Mouse (Mus musculus): ENCODE results near the gene Foxn3. TPM values are rescaled to one million over a fixed set of nuclear protein-coding genes. Genes with fewer than 3 reads are reported as not detected.

The Foxn3 gene
- polyA plus RNA-seq, 1 experiment: 71.3 TPM

GRCm38 (mm10) chr12:99371500-99371899 is 191.9 kb downstream of the Foxn3 start:
- no peaks in the 10 kb centered on the region for H3K4me1 ChIP-seq (replicated peaks; ENCODE audit: control insufficient read depth, insufficient read depth, low read length)
- H3K27me3 ChIP-seq (ENCODE audit: control insufficient read depth, insufficient read depth, low read length): no peaks in the 10 kb centered on the region
- no peak overlapping the region for H3K27ac ChIP-seq (ENCODE audit: control insufficient read depth, insufficient read depth, low read length)
- TF ChIP-seq POLR2A (IDR thresholded peaks at IDR 0.05; ENCODE audit: control insufficient read depth, extremely low read depth, insufficient read depth, low read length, poor library complexity) (no peak), CTCF (IDR thresholded peaks at IDR 0.05; ENCODE audit: borderline replicate concordance, control insufficient read depth, extremely low read depth, insufficient read depth, low read length, poor library complexity) (no peak)
- DNase-seq: no peak
- WGBS: 63% methylated on average over 5 of the region's 5 CpGs
- H3K36me3 ChIP-seq (ENCODE audit: control insufficient read depth, insufficient read depth, low read length): no peaks in the 10 kb centered on the region
- no peak overlapping the region for H3K4me3 ChIP-seq (ENCODE audit: control insufficient read depth, insufficient read depth, low read length)

GRCm38 (mm10) chr12:99368251-99368650 is 195.1 kb downstream of the Foxn3 start:
- no peak for TF ChIP-seq POLR2A (IDR thresholded peaks at IDR 0.05; ENCODE audit: control insufficient read depth, extremely low read depth, insufficient read depth, low read length, poor library complexity)
- no peak for TF ChIP-seq CTCF (IDR thresholded peaks at IDR 0.05; ENCODE audit: borderline replicate concordance, control insufficient read depth, extremely low read depth, insufficient read depth, low read length, poor library complexity)
- WGBS: 93% methylated on average over 10 of the region's 10 CpGs

GRCm38 (mm10) chr12:99365999-99366398 is 197.4 kb downstream of the Foxn3 start:
- DNase-seq: no peak
- WGBS: 91% methylated on average over 9 of the region's 9 CpGs
- Histone ChIP-seq H3K4me3 (ENCODE audit: control insufficient read depth, insufficient read depth, low read length) (no peak overlapping the region), H3K36me3 (ENCODE audit: control insufficient read depth, insufficient read depth, low read length) (no peaks in the 10 kb centered on the region), H3K27ac (ENCODE audit: control insufficient read depth, insufficient read depth, low read length) (no peak overlapping the region), H3K4me1 (replicated peaks; ENCODE audit: control insufficient read depth, insufficient read depth, low read length) (peaks cover 10% of the 10 kb centered on the region), H3K27me3 (ENCODE audit: control insufficient read depth, insufficient read depth, low read length) (no peaks in the 10 kb centered on the region)
- TF ChIP-seq CTCF (IDR thresholded peaks at IDR 0.05; ENCODE audit: borderline replicate concordance, control insufficient read depth, extremely low read depth, insufficient read depth, low read length, poor library complexity): no peak
- TF ChIP-seq POLR2A (IDR thresholded peaks at IDR 0.05; ENCODE audit: control insufficient read depth, extremely low read depth, insufficient read depth, low read length, poor library complexity): no peak

More at GRCm38 (mm10) chr12:99368251-99368650, 195.1 kb downstream of the Foxn3 start:
- H3K27me3 ChIP-seq (ENCODE audit: control insufficient read depth, insufficient read depth, low read length): no peaks in the 10 kb centered on the region
- DNase-seq: no peak
- H3K4me3 ChIP-seq (ENCODE audit: control insufficient read depth, insufficient read depth, low read length): no peak overlapping the region
- no peaks in the 10 kb centered on the region; the same call in 1 of the 2 replicates for H3K4me1 ChIP-seq (replicated peaks; ENCODE audit: control insufficient read depth, insufficient read depth, low read length)
- no peak overlapping the region for H3K27ac ChIP-seq (ENCODE audit: control insufficient read depth, insufficient read depth, low read length)
- no peaks in the 10 kb centered on the region for H3K36me3 ChIP-seq (ENCODE audit: control insufficient read depth, insufficient read depth, low read length)

GRCm38 (mm10) chr12:99364201-99364600 is 199.2 kb downstream of the Foxn3 start:
- Histone ChIP-seq H3K27me3 (ENCODE audit: control insufficient read depth, insufficient read depth, low read length) (no peaks in the 10 kb centered on the region), H3K27ac (ENCODE audit: control insufficient read depth, insufficient read depth, low read length) (no peak overlapping the region), H3K36me3 (ENCODE audit: control insufficient read depth, insufficient read depth, low read length) (no peaks in the 10 kb centered on the region), H3K4me1 (replicated peaks; ENCODE audit: control insufficient read depth, insufficient read depth, low read length) (peaks cover 11% of the 10 kb centered on the region), H3K4me3 (ENCODE audit: control insufficient read depth, insufficient read depth, low read length) (no peak overlapping the region)
- DNase-seq: no peak
- TF ChIP-seq CTCF (IDR thresholded peaks at IDR 0.05; ENCODE audit: borderline replicate concordance, control insufficient read depth, extremely low read depth, insufficient read depth, low read length, poor library complexity) (no peak), POLR2A (IDR thresholded peaks at IDR 0.05; ENCODE audit: control insufficient read depth, extremely low read depth, insufficient read depth, low read length, poor library complexity) (no peak)
- WGBS: 95% methylated on average over 6 of the region's 6 CpGs

GRCm38 (mm10) chr12:99363024-99363423 is 200.4 kb downstream of the Foxn3 start:
- 96% methylated on average over 6 of the region's 6 CpGs for WGBS
- no peaks in the 10 kb centered on the region for H3K27me3 ChIP-seq (ENCODE audit: control insufficient read depth, insufficient read depth, low read length)
- H3K4me1 ChIP-seq (replicated peaks; ENCODE audit: control insufficient read depth, insufficient read depth, low read length): peaks cover 16% of the 10 kb centered on the region
- H3K27ac ChIP-seq (ENCODE audit: control insufficient read depth, insufficient read depth, low read length): no peak overlapping the region
- no peak for DNase-seq
- no peak overlapping the region for H3K4me3 ChIP-seq (ENCODE audit: control insufficient read depth, insufficient read depth, low read length)
- TF ChIP-seq CTCF (IDR thresholded peaks at IDR 0.05; ENCODE audit: borderline replicate concordance, control insufficient read depth, extremely low read depth, insufficient read depth, low read length, poor library complexity) (no peak), POLR2A (IDR thresholded peaks at IDR 0.05; ENCODE audit: control insufficient read depth, extremely low read depth, insufficient read depth, low read length, poor library complexity) (no peak)
- no peaks in the 10 kb centered on the region for H3K36me3 ChIP-seq (ENCODE audit: control insufficient read depth, insufficient read depth, low read length)

- no peaks in the 10 kb centered on the region for H3K36me3 ChIP-seq (ENCODE audit: control insufficient read depth, insufficient read depth, low read length)
- H3K4me1 ChIP-seq (replicated peaks; ENCODE audit: control insufficient read depth, insufficient read depth, low read length): peaks cover 16% of the 10 kb centered on the region
- H3K4me3 ChIP-seq (ENCODE audit: control insufficient read depth, insufficient read depth, low read length): no peak overlapping the region
- WGBS: 91% methylated on average over 5 of the region's 5 CpGs
- TF ChIP-seq POLR2A (IDR thresholded peaks at IDR 0.05; ENCODE audit: control insufficient read depth, extremely low read depth, insufficient read depth, low read length, poor library complexity) (no peak), CTCF (IDR thresholded peaks at IDR 0.05; ENCODE audit: borderline replicate concordance, control insufficient read depth, extremely low read depth, insufficient read depth, low read length, poor library complexity) (no peak)
- no peaks in the 10 kb centered on the region for H3K27me3 ChIP-seq (ENCODE audit: control insufficient read depth, insufficient read depth, low read length)
- DNase-seq: no peak
- no peak overlapping the region for H3K27ac ChIP-seq (ENCODE audit: control insufficient read depth, insufficient read depth, low read length)
Observed at GRCm38 (mm10) chr12:99361752-99362132, 201.6 kb downstream of the Foxn3 start.

All from thymus, adult 2 months (tissue).